Mouse (Mus musculus) intestine, embryonic 14.5 days (tissue): ENCODE measurements around the gene Rbm44. TPM values are rescaled to one million over a fixed set of nuclear protein-coding genes. Genes with fewer than 3 reads are reported as not detected.

Experiments
- ATAC-seq: fragments of 200-750 bp; cut with Nextera tagmentation; replicated peaks from 2 replicates; pipeline ENCODE4 v1.8.0; 2017; ENCODE audit warnings: low read depth, moderate number of reproducible peaks, moderate TSS enrichment, moderate library complexity; ENCODE audit not compliant: low FRiP score, low TSS enrichment
- DNase-seq: peaks from one replicate; pipeline ENCODE4 v3.0.0-alpha.2; 2018; ENCODE audit warnings: low spot score
- H3K27ac ChIP-seq: fragments of 300-500 bp; sonication (generic); 2 replicates; pipeline ENCODE4 v1.5.1; 2014; ENCODE audit warnings: low read depth, mild to moderate bottlenecking, control low read depth
- H3K27me3 ChIP-seq: fragments of 300-500 bp; sonication (generic); replicated peaks from 2 replicates; pipeline ENCODE4 v1.6.1; 2014; ENCODE audit warnings: low read length, control low read depth; ENCODE audit not compliant: control insufficient read depth, insufficient read depth
- H3K36me3 ChIP-seq: fragments of 300-500 bp; sonication (generic); 2 replicates; pipeline ENCODE4 v1.6.1; 2014; ENCODE audit warnings: low read length, control low read depth; ENCODE audit not compliant: control insufficient read depth, insufficient read depth
- H3K4me1 ChIP-seq: fragments of 300-500 bp; sonication (generic); replicated peaks from 2 replicates; pipeline ENCODE4 v1.6.1; 2014; ENCODE audit warnings: low read length, control low read depth, mixed read lengths; ENCODE audit not compliant: control insufficient read depth, insufficient read depth
- H3K4me2 ChIP-seq: fragments of 300-500 bp; sonication (generic); 2 replicates; pipeline ENCODE4 v1.6.1; 2014; ENCODE audit warnings: low read length
- H3K4me3 ChIP-seq: fragments of 300-500 bp; sonication (generic); 2 replicates; pipeline ENCODE4 v1.5.1; 2014; ENCODE audit warnings: low read depth, low read length, control low read depth, mixed read lengths
- H3K9ac ChIP-seq: fragments of 300-500 bp; sonication (generic); 2 replicates; pipeline ENCODE4 v1.6.1; 2014; ENCODE audit warnings: mild to moderate bottlenecking, low read length
- H3K9me3 ChIP-seq: fragments of 300-500 bp; sonication (generic); 2 replicates; pipeline ENCODE4 v1.6.1; 2016; ENCODE audit warnings: low read length, control low read depth; ENCODE audit not compliant: control insufficient read depth
- WGBS: fragments of 180-500 bp; shearing (Covaris S2); extraction: QIAGEN DNeasy Blood & Tissue Kit; methylation state at CpG from one replicate; pipeline ENCODE4 v1.1.7; 2014; 5-methylcytosine and 5-hydroxymethylcytosine counted together
- polyA plus RNA-seq: library from polyadenylated mRNA; unstranded; fragments of >200 nt; fragmentation: Nextera tagmentation; extraction: Ambion mirVana; gene quantifications from 2 replicates; pipeline ENCODE4 v1.2.1, GENCODE M21; 2014

The Rbm44 gene
- polyA plus RNA-seq, 1 experiment from 2014 or later = 1.3 TPM

DNA sequence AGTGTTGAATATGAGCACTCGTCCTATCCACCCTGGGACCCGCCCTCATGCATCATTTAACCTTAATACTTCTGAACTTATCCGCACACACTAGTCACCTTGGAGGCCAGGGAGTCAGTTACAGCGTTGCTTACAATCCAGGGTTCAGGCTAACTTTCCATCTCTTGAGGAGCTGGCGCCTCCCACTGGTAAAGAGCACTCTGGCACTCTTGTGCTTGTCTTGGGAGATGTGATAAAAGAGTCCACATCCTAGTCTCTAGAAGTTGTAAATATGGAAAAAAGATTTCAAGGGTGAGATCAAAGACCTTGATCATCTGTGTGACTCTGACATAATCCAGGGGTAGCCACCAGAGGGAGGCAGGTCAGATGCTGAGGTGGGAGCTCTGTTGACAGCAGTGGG is 37.3 kb upstream of the Rbm44 start:
- whole genome bisulfite sequencing = 73% methylated on average over 5 of the region's 5 CpGs

DNA sequence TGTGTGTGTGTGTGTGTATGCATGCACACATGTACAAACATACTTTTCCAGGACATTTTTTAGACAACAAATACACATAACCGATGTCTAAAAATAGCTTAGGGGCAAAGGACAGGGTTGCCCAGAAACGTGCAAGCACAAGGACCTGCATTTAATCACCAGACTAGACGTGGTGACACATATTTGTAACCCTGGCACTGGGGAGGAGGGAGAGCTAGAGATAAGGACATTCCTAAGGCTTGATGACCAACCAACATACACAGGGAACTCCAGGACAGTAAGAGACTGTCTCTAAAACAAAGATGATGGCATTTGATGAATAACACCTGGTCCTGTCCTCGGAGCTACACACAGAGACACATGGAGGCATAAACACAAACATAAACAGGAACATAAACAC is 35.6 kb upstream of the Rbm44 start:
- Histone ChIP-seq H3K4me3 (no peak overlapping the region), H3K9me3 (no peaks in the 10 kb centered on the region), H3K27me3 (no peaks in the 10 kb centered on the region), H3K27ac (no peak overlapping the region), H3K4me1 (peaks cover 3% of the 10 kb centered on the region; the same call in 1 of the 2 replicates), H3K4me2 (no peak overlapping the region), H3K36me3 (peaks cover 56% of the 10 kb centered on the region), H3K9ac (no peak overlapping the region)
- 27% methylated on average over 4 of the region's 4 CpGs for WGBS
- DNase-seq (no peak), ATAC-seq (no peak)

More for the DNA sequence above, 37.3 kb upstream of the Rbm44 start:
- DNase-seq (no peak), ATAC-seq (no peak)
- H3K9me3 ChIP-seq = no peaks in the 10 kb centered on the region
- peaks cover 58% of the 10 kb centered on the region for H3K36me3 ChIP-seq
- no peaks in the 10 kb centered on the region for H3K27me3 ChIP-seq
- no peak overlapping the region for H3K9ac ChIP-seq
- no peak overlapping the region for H3K27ac ChIP-seq
- H3K4me2 ChIP-seq = no peak overlapping the region
- no peak overlapping the region for H3K4me3 ChIP-seq
- peaks cover 3% of the 10 kb centered on the region; the same call in 1 of the 2 replicates for H3K4me1 ChIP-seq

DNA sequence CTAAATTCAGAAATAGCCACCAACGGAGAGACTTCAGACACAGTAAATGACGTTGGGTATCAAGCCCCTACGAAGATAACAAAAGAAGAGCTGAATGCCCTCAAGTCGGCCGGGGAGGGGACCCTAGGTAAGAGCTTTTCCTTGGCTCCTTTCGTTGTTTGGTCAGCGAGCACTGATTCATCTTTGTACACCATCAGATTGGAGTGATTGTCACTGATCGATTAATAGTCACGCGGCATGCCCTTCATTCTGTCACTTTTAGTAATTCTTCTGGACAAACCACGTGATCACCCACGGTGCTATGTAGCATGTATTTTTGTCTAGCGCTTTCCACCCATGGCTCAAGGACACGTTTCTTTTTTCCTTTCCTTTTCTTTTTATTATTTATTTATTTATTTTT is 32.7 kb upstream of the Rbm44 start:
- H3K9ac ChIP-seq = no peak overlapping the region

DNA sequence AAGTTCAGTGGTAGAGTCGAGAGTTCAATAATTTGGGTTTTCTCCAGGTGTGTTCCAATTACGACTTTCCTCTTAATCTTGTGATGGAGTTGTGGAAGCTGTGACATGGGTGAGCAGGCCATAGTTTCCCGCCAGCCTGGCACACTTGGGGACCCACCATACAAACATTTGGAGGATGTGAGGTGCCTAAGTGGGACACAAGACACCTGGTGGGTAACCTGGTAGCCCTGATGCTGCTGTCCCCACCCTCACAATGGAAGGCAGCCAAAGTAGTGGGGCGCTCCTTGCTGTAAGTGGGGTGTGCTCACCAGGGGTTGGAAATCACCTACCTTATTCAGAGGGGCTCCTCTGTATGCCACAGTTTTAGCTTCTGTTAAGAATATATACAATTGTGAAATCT is 32.3 kb upstream of the Rbm44 start:
- peaks cover 3% of the 10 kb centered on the region; the same call in 1 of the 2 replicates for H3K4me1 ChIP-seq
- ATAC-seq (no peak), DNase-seq (no peak)
- H3K4me3 ChIP-seq = no peak overlapping the region
- no peaks in the 10 kb centered on the region for H3K27me3 ChIP-seq
- H3K9me3 ChIP-seq = no peaks in the 10 kb centered on the region
- H3K9ac ChIP-seq = no peak overlapping the region
- no peak overlapping the region for H3K4me2 ChIP-seq
- H3K27ac ChIP-seq = no peak overlapping the region
- peaks cover 40% of the 10 kb centered on the region for H3K36me3 ChIP-seq
- whole genome bisulfite sequencing = 94% methylated on average over 4 of the region's 4 CpGs

More for the DNA sequence above, 32.7 kb upstream of the Rbm44 start:
- Histone ChIP-seq H3K36me3 (peaks cover 45% of the 10 kb centered on the region), H3K27ac (no peak overlapping the region), H3K9me3 (no peaks in the 10 kb centered on the region), H3K27me3 (no peaks in the 10 kb centered on the region), H3K4me2 (no peak overlapping the region), H3K4me1 (peaks cover 3% of the 10 kb centered on the region; the same call in 1 of the 2 replicates), H3K4me3 (no peak overlapping the region)
- 95% methylated on average over 14 of the region's 14 CpGs for WGBS
- no peak for ATAC-seq
- DNase-seq = no peak

DNA sequence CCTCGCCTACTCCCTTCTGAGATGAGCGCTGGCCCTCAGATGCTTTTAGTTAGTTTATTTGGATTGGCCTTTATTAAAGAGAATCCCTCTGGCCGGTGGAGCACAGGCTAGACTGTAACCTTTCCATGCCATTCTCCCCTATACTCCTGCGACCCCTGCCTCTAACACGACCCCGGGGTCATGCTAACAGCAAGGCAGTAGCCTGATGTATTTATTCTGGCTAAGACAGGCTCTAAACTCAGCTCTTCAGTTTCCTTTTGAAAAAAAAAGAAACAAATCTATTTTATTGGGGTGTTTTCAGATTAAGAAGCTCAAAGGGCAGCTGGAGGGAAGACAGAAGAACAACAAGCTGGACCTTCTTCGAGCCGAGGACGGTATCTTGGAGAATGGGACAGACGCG is 22.8 kb upstream of the Rbm44 start:
- DNase-seq (no peak), ATAC-seq (no peak)
- peaks cover 37% of the 10 kb centered on the region for H3K36me3 ChIP-seq
- H3K4me2 ChIP-seq = no peak overlapping the region
- no peak overlapping the region for H3K27ac ChIP-seq
- H3K4me1 ChIP-seq = no peaks in the 10 kb centered on the region
- no peaks in the 10 kb centered on the region for H3K9me3 ChIP-seq
- WGBS = 68% methylated on average over 11 of the region's 11 CpGs
- H3K4me3 ChIP-seq = no peak overlapping the region
- no peak overlapping the region for H3K9ac ChIP-seq
- H3K27me3 ChIP-seq = no peaks in the 10 kb centered on the region

DNA sequence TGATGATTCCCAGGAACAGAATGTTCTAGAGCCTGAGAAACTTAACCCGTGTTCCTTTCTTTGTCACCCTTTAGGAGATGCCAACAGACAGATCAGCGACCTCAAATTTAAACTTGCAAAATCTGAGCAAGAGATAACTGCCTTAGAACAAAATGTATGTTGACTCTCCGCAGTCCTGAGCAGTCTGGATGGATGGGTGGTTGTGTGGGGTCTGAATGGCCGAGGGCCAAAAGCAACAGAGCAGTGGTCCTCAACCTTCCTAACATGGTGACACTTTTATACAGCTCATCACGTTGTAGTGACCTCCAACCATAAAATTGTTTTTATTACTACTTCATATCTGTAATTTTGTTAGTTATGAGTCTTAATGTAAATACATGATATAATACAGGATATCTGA is 21.9 kb upstream of the Rbm44 start:
- Histone ChIP-seq H3K27me3 (no peaks in the 10 kb centered on the region), H3K36me3 (peaks cover 40% of the 10 kb centered on the region), H3K4me2 (no peak overlapping the region), H3K4me1 (no peaks in the 10 kb centered on the region), H3K27ac (no peak overlapping the region), H3K9ac (no peak overlapping the region), H3K4me3 (no peak overlapping the region), H3K9me3 (no peaks in the 10 kb centered on the region)
- DNase-seq = no peak
- ATAC-seq = no peak
- 83% methylated on average over 5 of the region's 5 CpGs for WGBS

DNA sequence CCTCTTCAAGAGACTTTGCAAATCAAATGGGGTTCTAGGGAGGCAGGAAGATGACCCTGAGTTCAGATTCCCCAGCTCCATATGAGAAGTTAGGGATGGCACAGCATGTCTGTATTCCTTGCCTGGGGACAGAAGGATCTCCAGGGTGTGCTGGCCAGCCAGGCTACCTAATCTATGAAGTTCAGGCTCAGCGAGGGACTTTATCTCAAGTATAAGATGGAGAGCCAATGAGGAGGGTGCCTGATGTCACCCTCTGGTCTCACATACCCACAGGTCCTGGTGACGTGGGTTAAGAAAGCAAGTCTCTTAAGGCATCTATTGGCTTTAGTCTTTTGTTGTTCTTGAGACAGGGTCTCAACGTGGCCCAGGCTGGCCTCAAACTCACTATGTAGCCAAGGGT is 21.4 kb upstream of the Rbm44 start:
- H3K36me3 ChIP-seq = peaks cover 45% of the 10 kb centered on the region
- no peak overlapping the region for H3K27ac ChIP-seq
- DNase-seq (no peak), ATAC-seq (no peak)
- H3K4me3 ChIP-seq = no peak overlapping the region
- H3K9me3 ChIP-seq = no peaks in the 10 kb centered on the region
- H3K27me3 ChIP-seq = no peaks in the 10 kb centered on the region
- H3K9ac ChIP-seq = no peak overlapping the region
- 93% methylated on average over 3 of the region's 3 CpGs for WGBS
- no peaks in the 10 kb centered on the region for H3K4me1 ChIP-seq
- no peak overlapping the region for H3K4me2 ChIP-seq

DNA sequence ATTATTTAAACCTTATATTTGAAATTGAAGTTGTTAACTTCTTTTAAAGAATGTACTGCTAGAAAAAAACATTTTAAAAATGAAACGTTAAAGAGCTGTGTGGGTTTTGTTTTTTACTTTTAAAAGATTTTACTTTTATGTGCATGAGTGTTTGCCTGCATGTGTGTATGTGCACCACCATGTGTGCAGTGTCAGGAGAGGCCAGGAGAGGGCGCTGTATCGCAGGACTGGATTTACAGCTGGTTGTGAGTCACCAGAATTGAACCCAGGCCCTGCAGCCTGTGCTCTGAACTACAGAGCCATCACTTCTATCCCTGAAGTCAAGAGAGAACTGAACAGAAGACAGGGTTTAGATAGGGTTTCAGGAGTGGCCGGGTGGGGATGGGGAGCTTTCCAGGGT is 16.0 kb upstream of the Rbm44 start:
- H3K4me3 ChIP-seq = no peak overlapping the region
- WGBS = 89% methylated on average over 4 of the region's 4 CpGs
- H3K27ac ChIP-seq = no peak overlapping the region
- H3K9me3 ChIP-seq = peaks cover 2% of the 10 kb centered on the region; the same call in 1 of the 2 replicates
- H3K4me2 ChIP-seq = no peak overlapping the region
- DNase-seq = no peak
- no peak for ATAC-seq
- no peaks in the 10 kb centered on the region for H3K4me1 ChIP-seq
- H3K9ac ChIP-seq = no peak overlapping the region
- H3K27me3 ChIP-seq = no peaks in the 10 kb centered on the region
- peaks cover 32% of the 10 kb centered on the region for H3K36me3 ChIP-seq

DNA sequence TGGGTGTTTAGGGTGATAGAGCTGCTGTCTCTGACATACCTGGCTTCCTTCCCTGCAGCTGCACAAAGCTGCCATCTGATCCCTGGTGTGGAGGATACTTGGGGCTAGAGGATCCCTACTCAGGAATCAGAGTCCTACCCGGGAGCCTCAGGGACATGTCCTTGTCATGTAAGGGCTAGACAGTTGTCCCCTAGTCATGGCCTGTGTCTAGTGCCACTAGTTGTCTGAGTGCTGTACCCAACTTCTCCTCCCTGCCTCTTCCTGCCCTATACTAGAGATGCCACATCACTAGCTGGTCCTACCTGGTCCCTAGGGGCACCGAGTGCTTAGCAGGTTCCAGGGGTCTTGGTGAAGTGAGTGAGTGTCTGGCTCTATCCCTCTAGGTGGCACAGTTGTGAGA is 7.9 kb upstream of the Rbm44 start:
- H3K4me3 ChIP-seq = no peak overlapping the region
- no peaks in the 10 kb centered on the region for H3K9me3 ChIP-seq
- 81% methylated on average over 2 of the region's 2 CpGs for WGBS
- no peak overlapping the region for H3K9ac ChIP-seq
- DNase-seq (no peak), ATAC-seq (no peak)
- no peak overlapping the region for H3K27ac ChIP-seq
- H3K36me3 ChIP-seq = no peaks in the 10 kb centered on the region
- H3K4me1 ChIP-seq = no peaks in the 10 kb centered on the region
- no peaks in the 10 kb centered on the region for H3K27me3 ChIP-seq
- no peak overlapping the region for H3K4me2 ChIP-seq
